Mouse (Mus musculus): ENCODE results near the gene Plekhf1. TPM values are rescaled to one million over a fixed set of nuclear protein-coding genes. Genes with fewer than 3 reads are reported as not detected.

The Plekhf1 gene
- polyA plus RNA-seq, 1 experiment, result 0.41 TPM

DNA sequence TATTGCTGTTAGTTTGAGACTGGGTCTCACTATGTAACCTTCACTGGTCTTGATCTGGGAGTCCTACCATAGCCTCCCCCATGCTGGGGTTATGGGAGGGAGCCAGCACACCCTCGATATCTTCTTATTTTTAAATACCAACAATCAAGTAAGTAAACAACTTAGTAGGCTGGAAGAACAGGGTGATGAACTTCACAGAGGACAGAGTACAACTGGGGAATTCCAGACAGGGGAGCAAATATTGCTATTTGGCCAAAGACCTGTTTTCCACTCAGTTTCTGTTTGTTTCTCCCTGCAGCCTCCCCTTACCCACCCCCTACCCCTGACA lies 43.4 kb downstream of the Plekhf1 start:
- DNase-seq (ENCODE audit: low read depth), result no peak
- TF ChIP-seq CTCF (IDR thresholded peaks at IDR 0.05; ENCODE audit: borderline replicate concordance, extremely low read depth, insufficient read depth, insufficient read length) (no peak), POLR2A (IDR thresholded peaks at IDR 0.05; ENCODE audit: borderline replicate concordance, extremely low read depth, insufficient read depth, insufficient read length, poor library complexity, severe bottlenecking) (no peak)

DNA sequence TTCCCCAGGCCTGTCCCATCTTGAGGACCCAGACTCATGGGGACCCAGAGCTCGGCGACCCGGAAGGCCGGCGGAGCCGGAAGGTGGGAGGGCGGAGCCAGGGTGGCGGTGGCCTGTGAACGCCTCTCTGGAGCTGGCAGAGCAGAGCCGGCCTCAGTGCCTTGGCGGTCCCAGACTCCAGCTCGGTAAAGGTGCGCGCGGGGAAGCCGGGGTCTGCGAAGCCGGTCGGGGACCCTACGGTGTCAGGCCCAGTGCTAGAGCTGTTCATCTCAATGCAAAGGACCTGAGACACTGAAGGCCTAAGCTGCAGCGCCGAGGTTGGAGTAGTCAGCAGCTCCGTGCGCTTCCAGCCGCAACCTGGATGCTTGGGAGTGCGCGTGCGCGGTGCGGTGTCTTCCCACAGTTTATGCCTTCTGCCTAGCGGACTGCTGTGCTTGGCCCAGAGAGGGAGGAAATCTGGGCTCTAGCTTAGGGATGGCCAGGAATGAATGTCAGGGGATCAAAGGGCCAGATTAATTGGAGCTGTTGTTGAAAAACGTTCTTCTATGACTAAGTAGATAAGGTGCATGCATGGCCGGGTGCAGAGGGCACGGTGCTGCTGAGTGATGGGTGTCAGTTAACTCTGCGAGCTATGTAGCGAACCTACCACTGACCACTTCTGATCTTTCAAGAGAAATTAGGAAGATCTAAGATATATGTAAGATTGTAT lies 44.0 kb downstream of the Plekhf1 start:
- no peak for TF ChIP-seq CTCF (IDR thresholded peaks at IDR 0.05; ENCODE audit: borderline replicate concordance, extremely low read depth, insufficient read depth, insufficient read length)
- peak; percentile 69; the same call in 1 of the 2 replicates for TF ChIP-seq POLR2A (IDR thresholded peaks at IDR 0.05; ENCODE audit: borderline replicate concordance, extremely low read depth, insufficient read depth, insufficient read length, poor library complexity, severe bottlenecking)
- peak; percentile 94 for DNase-seq (ENCODE audit: low read depth)

DNA sequence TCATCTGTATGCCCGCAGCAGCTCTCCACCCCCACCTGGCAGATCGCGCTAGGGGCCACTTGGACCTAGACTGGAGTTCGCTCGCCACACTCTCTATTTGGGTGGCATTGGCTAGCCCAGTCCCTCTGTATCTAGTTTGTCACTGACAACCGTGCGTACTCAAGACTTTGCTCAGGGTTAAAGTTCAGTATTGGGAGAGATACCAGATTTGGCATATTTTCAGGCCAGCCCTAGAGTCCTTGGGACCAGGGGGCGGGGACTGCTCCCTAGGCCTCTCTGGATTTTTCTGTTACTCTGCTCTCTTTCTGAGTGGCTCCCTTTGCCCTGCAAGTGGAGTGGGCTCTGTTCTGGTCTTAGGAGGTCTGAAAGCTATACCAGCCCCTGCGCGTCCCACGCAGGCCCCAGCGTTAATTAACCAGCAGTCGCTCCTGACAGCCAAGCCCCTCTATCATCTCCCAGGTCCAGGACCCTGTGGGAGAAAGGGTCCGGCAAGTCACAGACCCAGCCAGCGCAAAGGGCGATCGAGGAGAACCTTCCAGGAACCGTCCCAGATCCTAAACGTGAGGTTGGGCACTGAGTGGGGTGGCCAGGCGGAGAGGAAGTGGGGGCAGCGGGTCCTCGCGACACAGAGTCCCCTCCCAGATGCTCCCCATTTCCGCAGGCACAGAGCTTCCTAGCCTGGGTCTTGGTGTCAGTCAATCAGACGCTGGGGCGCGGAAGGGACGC lies 44.7 kb downstream of the Plekhf1 start, which contains the start of gene 1600014C10Rik:
Gene 1600014C10Rik, plus strand, starts transcription at position 256 of the 726 bp plus-strand sequence.
- no peak for TF ChIP-seq CTCF (IDR thresholded peaks at IDR 0.05; ENCODE audit: borderline replicate concordance, extremely low read depth, insufficient read depth, insufficient read length)
- TF ChIP-seq POLR2A (IDR thresholded peaks at IDR 0.05; ENCODE audit: borderline replicate concordance, extremely low read depth, insufficient read depth, insufficient read length, poor library complexity, severe bottlenecking), result no peak
- no peak for DNase-seq (ENCODE audit: low read depth)

DNA sequence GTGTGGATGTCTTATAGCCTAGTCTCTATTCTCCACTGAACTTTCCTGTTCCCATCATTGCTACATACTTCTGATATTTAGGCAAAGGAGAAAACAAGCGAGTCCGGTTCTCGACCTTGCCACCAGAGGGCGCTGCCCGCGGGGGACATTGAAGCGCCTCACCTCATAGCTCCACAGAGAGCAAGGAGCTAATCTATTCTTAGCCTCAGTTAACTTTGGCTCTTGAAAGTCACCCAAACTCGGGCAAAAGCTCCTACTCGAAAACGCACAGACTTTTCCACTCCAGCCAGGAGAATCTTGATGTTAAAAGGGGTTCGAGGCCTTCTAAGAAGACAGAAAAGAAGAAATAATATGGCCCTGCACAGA lies 45.2 kb downstream of the Plekhf1 start:
- TF ChIP-seq POLR2A (IDR thresholded peaks at IDR 0.05; ENCODE audit: borderline replicate concordance, extremely low read depth, insufficient read depth, insufficient read length, poor library complexity, severe bottlenecking) (no peak), CTCF (IDR thresholded peaks at IDR 0.05; ENCODE audit: borderline replicate concordance, extremely low read depth, insufficient read depth, insufficient read length) (peak; percentile 98)
- peak; percentile 85 for DNase-seq (ENCODE audit: low read depth)

DNA sequence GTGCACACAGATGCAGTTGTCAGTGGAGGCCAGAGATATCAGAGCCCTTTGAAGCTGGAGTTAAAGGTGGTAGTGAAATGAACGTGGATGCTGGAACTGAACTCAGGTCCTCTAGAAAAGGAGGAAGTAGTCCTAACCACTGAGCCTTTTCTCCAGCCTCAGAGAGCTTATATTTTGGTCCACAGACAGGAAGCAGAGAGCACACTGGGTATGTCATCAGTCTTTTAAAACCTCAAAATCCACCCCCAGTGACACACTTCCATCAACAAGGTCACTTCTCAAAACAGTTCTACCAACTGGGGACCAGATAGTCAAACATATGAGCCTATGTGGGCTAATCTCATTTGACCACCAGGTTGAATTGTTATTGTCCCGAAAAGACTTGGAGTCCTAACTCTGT lies 46.5 kb downstream of the Plekhf1 start:
- DNase-seq (ENCODE audit: low read depth), result no peak
- TF ChIP-seq POLR2A (IDR thresholded peaks at IDR 0.05; ENCODE audit: borderline replicate concordance, extremely low read depth, insufficient read depth, insufficient read length, poor library complexity, severe bottlenecking), result no peak
- TF ChIP-seq CTCF (IDR thresholded peaks at IDR 0.05; ENCODE audit: borderline replicate concordance, extremely low read depth, insufficient read depth, insufficient read length), result no peak

DNA sequence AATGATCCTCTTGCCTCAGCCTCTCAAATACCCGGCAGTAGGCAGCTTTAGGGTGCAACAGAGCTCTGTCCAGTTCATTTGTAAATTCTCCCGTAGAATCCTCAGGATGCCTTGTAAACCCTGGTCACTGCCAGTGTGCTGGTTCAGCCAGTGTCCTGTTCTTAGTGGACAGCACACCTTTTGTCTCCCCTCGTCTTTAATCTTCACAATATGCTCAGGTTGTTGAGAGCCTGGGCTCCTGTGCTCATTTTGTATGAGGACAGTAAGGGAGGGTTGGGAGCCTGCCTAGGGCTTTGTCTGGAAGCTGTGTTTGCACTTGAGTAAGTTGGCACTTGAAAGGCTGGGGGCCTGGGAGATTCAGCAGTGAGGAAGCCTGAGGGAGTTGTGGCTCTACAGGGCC lies 47.9 kb downstream of the Plekhf1 start:
- TF ChIP-seq POLR2A (IDR thresholded peaks at IDR 0.05; ENCODE audit: borderline replicate concordance, extremely low read depth, insufficient read depth, insufficient read length, poor library complexity, severe bottlenecking) (no peak), CTCF (IDR thresholded peaks at IDR 0.05; ENCODE audit: borderline replicate concordance, extremely low read depth, insufficient read depth, insufficient read length) (no peak)
- no peak for DNase-seq (ENCODE audit: low read depth)

DNA sequence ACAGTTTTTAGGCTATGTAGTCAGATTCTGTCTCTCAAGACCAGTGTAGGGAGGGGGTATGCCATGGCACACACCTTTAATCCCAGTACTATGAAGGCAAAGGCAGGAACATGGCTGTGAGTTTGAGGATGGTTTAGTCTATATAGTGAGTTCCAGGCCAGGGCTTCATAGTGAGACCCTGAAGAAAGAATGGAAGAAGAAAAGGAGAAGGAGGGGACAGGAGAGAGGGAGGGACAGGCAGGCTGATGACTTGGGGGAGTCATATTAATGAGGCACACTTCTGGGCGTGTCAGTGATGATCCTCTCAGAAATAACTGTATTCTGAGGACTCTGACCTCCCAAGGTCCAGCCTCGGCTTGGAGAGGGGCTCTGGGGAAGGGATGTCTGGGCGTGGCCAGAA lies 51.8 kb downstream of the Plekhf1 start:
- DNase-seq (ENCODE audit: low read depth), result no peak
- no peak for TF ChIP-seq POLR2A (IDR thresholded peaks at IDR 0.05; ENCODE audit: borderline replicate concordance, extremely low read depth, insufficient read depth, insufficient read length, poor library complexity, severe bottlenecking)
- TF ChIP-seq CTCF (IDR thresholded peaks at IDR 0.05; ENCODE audit: borderline replicate concordance, extremely low read depth, insufficient read depth, insufficient read length), result no peak

DNA sequence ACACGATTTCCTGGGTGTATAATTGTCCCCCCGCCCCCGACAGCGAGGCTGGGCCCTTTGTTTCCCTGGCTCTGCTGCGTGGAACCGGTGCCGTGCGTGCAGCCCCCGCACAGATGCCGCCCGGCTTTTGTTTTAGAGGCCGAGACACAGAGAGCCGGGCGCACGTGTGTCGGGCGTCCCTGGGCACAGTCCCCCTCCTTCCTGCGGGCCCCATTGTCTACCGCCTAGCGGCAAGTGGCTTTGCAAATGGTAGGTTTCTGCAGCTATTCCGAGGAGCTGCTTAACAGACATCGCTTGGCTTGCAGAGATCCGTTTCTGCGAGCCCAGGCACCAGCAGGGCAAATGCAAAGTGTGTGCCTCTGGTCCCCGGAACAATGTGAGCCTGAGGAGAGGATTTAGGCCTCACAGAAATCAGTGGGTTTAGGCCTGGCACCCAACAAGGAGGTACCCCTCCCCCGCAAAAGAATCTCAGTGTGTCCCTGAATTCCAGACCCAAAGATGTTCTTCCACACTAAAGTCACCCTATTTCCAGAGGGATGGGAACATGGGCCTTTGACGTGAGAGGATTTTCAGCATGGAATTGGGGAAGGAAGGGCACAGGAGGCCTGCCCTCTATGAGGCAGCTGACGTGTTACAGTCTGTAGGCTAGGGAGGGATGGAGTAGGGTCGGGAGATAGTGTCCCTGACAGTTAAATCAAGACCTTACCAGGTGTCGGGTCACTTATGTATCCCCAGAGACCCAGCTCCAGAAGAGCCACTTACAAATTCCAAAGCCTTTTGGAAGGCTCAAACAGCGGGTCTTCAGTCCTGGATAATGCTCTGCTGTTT lies 53.3 kb downstream of the Plekhf1 start:
- TF ChIP-seq CTCF (IDR thresholded peaks at IDR 0.05; ENCODE audit: borderline replicate concordance, extremely low read depth, insufficient read depth, insufficient read length), result peak; percentile 31; the same call in 1 of the 2 replicates
- TF ChIP-seq POLR2A (IDR thresholded peaks at IDR 0.05; ENCODE audit: borderline replicate concordance, extremely low read depth, insufficient read depth, insufficient read length, poor library complexity, severe bottlenecking), result peak; percentile 33; the same call in 1 of the 2 replicates
- DNase-seq (ENCODE audit: low read depth), result peak; percentile 86

DNA sequence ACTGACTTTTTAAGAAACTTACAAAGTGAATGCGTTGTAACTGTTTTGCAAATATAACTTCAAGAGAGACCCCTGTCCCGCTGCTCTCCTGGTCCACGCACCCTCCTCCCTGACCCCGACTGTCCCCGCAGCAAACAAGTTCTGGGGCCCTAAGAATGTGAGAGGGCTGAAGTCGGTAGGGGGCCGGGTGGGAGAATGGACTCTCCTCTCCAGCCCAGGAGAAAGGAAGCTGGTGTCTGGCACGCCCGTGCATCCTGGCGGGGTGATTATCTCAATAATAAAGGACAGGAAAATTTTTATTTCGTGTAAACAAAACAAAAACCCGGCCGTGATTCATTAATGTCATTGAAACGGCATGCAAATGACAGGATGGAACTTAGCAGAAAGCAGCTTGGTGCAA lies 53.9 kb downstream of the Plekhf1 start:
- TF ChIP-seq POLR2A (IDR thresholded peaks at IDR 0.05; ENCODE audit: borderline replicate concordance, extremely low read depth, insufficient read depth, insufficient read length, poor library complexity, severe bottlenecking) (no peak), CTCF (IDR thresholded peaks at IDR 0.05; ENCODE audit: borderline replicate concordance, extremely low read depth, insufficient read depth, insufficient read length) (no peak)
- no peak for DNase-seq (ENCODE audit: low read depth)

DNA sequence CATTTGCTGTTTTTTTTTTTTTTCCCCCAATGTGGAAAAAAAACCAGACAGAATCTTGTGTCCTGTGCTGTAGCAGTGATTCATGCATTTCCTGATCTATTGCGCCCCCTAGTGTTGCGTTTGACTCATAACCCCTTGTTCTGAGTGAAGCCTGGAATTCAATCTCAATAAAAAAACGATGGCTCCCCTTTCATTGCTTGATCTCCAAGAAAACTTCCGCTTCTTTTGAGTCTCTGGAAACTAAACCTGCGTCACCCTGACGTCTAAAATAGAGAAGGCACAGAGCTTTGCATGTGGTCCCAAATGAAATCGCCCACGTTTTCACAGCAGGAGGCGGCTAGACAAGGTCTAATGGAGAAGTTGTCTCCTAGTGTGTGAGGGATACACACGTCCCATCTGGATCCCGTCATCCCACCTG lies 60.1 kb downstream of the Plekhf1 start:
- peak; percentile 70; the same call in 1 of the 2 replicates for TF ChIP-seq CTCF (IDR thresholded peaks at IDR 0.05; ENCODE audit: borderline replicate concordance, extremely low read depth, insufficient read depth, insufficient read length)
- no peak for TF ChIP-seq POLR2A (IDR thresholded peaks at IDR 0.05; ENCODE audit: borderline replicate concordance, extremely low read depth, insufficient read depth, insufficient read length, poor library complexity, severe bottlenecking)
- DNase-seq (ENCODE audit: low read depth), result peak; percentile 90

Other genes starting within 250 kb of the Plekhf1 start
- 21.3 and 24.2 TPM in 2 replicates for gene Uri1, start 204.5 kb downstream of the Plekhf1 start, polyA plus RNA-seq (2012; rRNA removed)
- 12.2 and 14.7 TPM in 2 replicates for gene Ccne1, start 120.5 kb downstream of the Plekhf1 start, polyA plus RNA-seq (2012; rRNA removed)
- gene 1600014C10Rik, start 44.8 kb downstream of the Plekhf1 start, polyA plus RNA-seq (2012; rRNA removed), result 15.7 and 21.7 TPM in 2 replicates
- gene Pop4, start 43.4 kb upstream of the Plekhf1 start, polyA plus RNA-seq (2012; rRNA removed), result 57.2 and 68.8 TPM in 2 replicates

Measured in brain, embryonic 14.5 days (tissue).